Mouse (Mus musculus): ENCODE results near the gene Wdr47. TPM values are rescaled to one million over a fixed set of nuclear protein-coding genes. Genes with fewer than 3 reads are reported as not detected.

Gene Wdr47
- polyA plus RNA-seq (2015; fragmentation: Nextera tagmentation; extraction: Ambion mirVana): 135 and 148 TPM in 2 replicates

DNA sequence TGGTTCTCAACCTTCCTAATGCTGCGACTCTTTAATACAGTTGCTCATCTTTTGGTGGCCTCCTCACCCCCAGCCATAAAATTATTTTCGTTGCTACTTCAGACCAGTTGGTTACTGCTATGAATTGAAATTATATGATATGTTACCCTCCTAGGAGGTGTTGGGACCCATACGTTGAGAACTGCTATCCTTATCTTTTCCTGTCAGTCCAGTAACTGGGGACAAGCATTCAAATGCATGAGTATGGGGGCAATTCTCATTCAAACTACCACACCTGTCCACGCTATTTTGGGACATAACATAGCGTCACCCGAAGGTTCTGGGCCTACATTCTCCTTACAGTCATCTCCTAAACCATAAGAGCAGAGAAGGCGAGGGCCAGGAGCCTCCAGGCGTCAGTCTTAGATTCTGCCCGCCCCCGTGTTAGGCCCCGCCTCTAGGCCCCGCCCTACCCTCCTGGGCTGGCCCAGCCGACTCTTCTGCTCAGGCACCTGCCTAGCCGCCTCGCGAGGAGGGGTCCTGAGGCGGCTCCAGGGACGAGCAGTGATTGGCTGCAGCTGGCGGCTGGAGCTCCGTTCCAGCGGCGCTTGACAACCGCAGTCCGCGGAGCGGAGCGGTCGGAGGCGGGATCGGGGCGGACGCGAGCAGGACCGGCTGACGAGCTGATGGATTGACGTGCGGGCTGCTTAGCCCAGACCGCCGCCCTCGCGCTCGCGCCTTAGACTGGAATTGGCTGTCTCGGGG is at the start of gene Wdr47:
Gene Wdr47, plus strand, starts transcription at position 494 of the 744 bp plus-strand sequence.
- Histone ChIP-seq H3K36me3 (ENCODE audit: control insufficient read depth, insufficient read depth) (no peaks in the 10 kb centered on the region), H3K27ac (ENCODE audit: low read length) (peak within 1 kb of the TSS; percentile 95), H3K4me2 (ENCODE audit: low read length) (peak within 1 kb of the TSS; percentile 59), H3K9me3 (ENCODE audit: control insufficient read depth, low read length) (no peaks in the 10 kb centered on the region), H3K9ac (replicated peaks; ENCODE audit: low read depth, low read length) (peak within 1 kb of the TSS; percentile 98), H3K4me3 (replicated peaks; ENCODE audit: low read length) (peak within 1 kb of the TSS; percentile 98), H3K4me1 (replicated peaks; ENCODE audit: control insufficient read depth, insufficient read depth, low read length) (peaks cover 12% of the 10 kb centered on the region), H3K27me3 (replicated peaks; ENCODE audit: control insufficient read depth, insufficient read depth, low read length) (no peaks in the 10 kb centered on the region)
- ATAC-seq: peak; percentile 98
- 5% methylated on average over 44 of the region's 44 CpGs for WGBS

DNA sequence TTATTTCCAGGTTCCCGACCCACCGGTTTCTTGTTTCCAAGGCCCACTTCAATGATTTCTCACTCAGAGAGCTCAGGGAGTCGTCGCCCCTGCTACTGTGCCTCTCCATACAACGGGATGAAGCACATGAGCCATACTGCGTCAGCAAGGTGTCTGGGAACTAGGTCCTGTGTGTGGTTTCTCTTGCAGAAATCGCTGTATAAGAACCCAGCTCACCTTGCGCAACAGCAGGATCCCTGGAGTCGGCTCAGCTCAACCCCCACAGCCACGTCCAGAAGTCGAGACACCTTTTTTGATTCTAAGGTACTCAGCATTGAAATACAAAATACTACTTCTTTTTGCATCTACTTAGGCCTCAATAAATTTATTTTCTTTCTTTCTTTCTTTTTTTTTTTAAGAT is 48.8 kb upstream of the Wdr47 start:
- Histone ChIP-seq H3K27ac (ENCODE audit: low read length) (no peak overlapping the region), H3K4me3 (replicated peaks; ENCODE audit: low read length) (no peak overlapping the region), H3K36me3 (ENCODE audit: control insufficient read depth, insufficient read depth) (no peaks in the 10 kb centered on the region), H3K9me3 (ENCODE audit: control insufficient read depth, low read length) (no peaks in the 10 kb centered on the region), H3K27me3 (replicated peaks; ENCODE audit: control insufficient read depth, insufficient read depth, low read length) (no peaks in the 10 kb centered on the region), H3K4me1 (replicated peaks; ENCODE audit: control insufficient read depth, insufficient read depth, low read length) (peaks cover 2% of the 10 kb centered on the region), H3K4me2 (ENCODE audit: low read length) (no peak overlapping the region), H3K9ac (replicated peaks; ENCODE audit: low read depth, low read length) (no peak overlapping the region)
- whole genome bisulfite sequencing: 82% methylated on average over 11 of the region's 11 CpGs
- no peak for ATAC-seq

DNA sequence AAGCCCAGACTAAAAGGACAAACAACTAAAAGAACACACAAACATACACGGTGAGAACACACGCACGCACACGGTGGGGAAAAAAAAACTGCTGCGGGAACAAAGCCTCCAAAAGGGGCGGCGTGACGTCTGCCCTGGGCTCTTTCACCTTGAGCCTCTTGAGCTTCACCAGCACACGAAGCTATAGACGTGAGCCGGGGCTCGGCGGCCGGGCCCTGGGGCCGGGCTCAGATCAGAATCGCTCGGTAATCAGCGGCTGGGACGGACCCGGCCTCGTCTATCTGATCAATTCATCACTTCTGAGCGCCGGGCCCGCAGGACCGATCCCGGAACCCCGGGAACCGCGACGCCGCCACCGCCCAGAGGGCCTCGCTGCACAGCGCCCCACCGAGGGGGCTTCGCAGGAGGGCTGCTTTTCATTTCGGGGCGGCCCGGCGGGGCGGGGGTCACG is 36.9 kb upstream of the Wdr47 start:
- peak; percentile 78 for ATAC-seq
- Histone ChIP-seq H3K4me3 (replicated peaks; ENCODE audit: low read length) (peak overlapping the region; percentile 81), H3K9me3 (ENCODE audit: control insufficient read depth, low read length) (no peaks in the 10 kb centered on the region), H3K27ac (ENCODE audit: low read length) (peak overlapping the region; percentile 90), H3K4me2 (ENCODE audit: low read length) (peak overlapping the region; percentile 51), H3K9ac (replicated peaks; ENCODE audit: low read depth, low read length) (peak overlapping the region; percentile 96), H3K27me3 (replicated peaks; ENCODE audit: control insufficient read depth, insufficient read depth, low read length) (no peaks in the 10 kb centered on the region), H3K36me3 (ENCODE audit: control insufficient read depth, insufficient read depth) (peaks cover 15% of the 10 kb centered on the region), H3K4me1 (replicated peaks; ENCODE audit: control insufficient read depth, insufficient read depth, low read length) (peaks cover 4% of the 10 kb centered on the region)
- under 1% methylated on average over 42 of the region's 42 CpGs for WGBS

DNA sequence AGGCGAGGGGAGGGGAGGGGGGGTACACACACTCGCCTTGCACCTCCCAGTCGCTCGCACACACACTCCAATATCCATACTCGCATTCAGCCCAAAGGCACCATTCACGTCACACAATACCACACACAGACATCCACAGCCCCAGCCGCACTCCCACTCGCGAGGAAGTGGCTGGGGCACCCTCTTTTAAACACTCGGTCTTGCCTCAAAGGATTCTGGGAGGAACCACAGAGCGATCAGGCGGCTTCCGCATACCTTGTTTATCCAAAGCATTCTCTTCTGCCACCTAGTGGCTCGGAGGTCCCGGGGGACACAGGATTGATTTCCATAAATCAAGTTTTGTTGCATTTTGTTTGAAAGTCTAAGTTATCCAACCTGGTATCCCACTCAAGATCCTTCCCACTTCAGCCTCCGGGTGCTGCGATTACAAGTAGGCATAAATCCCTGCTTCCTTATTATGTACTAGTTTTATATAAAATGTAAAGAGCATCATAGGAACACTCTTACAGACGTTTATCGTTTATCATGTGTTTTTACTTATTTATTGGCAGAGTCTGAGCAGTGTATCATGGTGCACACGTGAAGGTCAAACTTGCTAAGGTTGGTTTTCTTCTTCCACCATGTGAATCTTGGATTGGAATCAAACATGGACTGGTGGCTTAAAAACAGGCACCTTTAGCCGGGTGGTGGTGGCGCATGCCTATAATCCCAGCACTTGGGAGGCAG is 36.3 kb upstream of the Wdr47 start:
- ATAC-seq: peak; percentile 98
- 17% methylated on average over 22 of the region's 22 CpGs for WGBS
- Histone ChIP-seq H3K9me3 (ENCODE audit: control insufficient read depth, low read length) (no peaks in the 10 kb centered on the region), H3K4me1 (replicated peaks; ENCODE audit: control insufficient read depth, insufficient read depth, low read length) (peaks cover 4% of the 10 kb centered on the region), H3K4me2 (ENCODE audit: low read length) (peak overlapping the region; percentile 51), H3K27ac (ENCODE audit: low read length) (peak overlapping the region; percentile 90), H3K27me3 (replicated peaks; ENCODE audit: control insufficient read depth, insufficient read depth, low read length) (no peaks in the 10 kb centered on the region), H3K36me3 (ENCODE audit: control insufficient read depth, insufficient read depth) (peaks cover 15% of the 10 kb centered on the region), H3K9ac (replicated peaks; ENCODE audit: low read depth, low read length) (peak overlapping the region; percentile 96), H3K4me3 (replicated peaks; ENCODE audit: low read length) (peak overlapping the region; percentile 81)

GRCm38 (mm10) chr3:108557888-108558287 is 33.2 kb upstream of the Wdr47 start:
- no peaks in the 10 kb centered on the region for H3K27me3 ChIP-seq (replicated peaks; ENCODE audit: control insufficient read depth, insufficient read depth, low read length)
- no peak overlapping the region for H3K27ac ChIP-seq (ENCODE audit: low read length)
- no peak overlapping the region for H3K9ac ChIP-seq (replicated peaks; ENCODE audit: low read depth, low read length)
- no peak overlapping the region for H3K4me2 ChIP-seq (ENCODE audit: low read length)
- no peaks in the 10 kb centered on the region for H3K9me3 ChIP-seq (ENCODE audit: control insufficient read depth, low read length)
- peaks cover 19% of the 10 kb centered on the region for H3K4me1 ChIP-seq (replicated peaks; ENCODE audit: control insufficient read depth, insufficient read depth, low read length)
- 91% methylated on average over 4 of the region's 4 CpGs for WGBS
- peaks cover 15% of the 10 kb centered on the region for H3K36me3 ChIP-seq (ENCODE audit: control insufficient read depth, insufficient read depth)
- no peak for ATAC-seq
- no peak overlapping the region for H3K4me3 ChIP-seq (replicated peaks; ENCODE audit: low read length)

- peak; percentile 97 for ATAC-seq
- peak within 1 kb of the TSS; percentile 91 for H3K4me3 ChIP-seq (replicated peaks; ENCODE audit: low read length)
- H3K27me3 ChIP-seq (replicated peaks; ENCODE audit: control insufficient read depth, insufficient read depth, low read length): no peaks in the 10 kb centered on the region
- H3K9me3 ChIP-seq (ENCODE audit: control insufficient read depth, low read length): no peaks in the 10 kb centered on the region
- under 1% methylated on average over 45 of the region's 45 CpGs for WGBS
- peak within 1 kb of the TSS; percentile 96 for H3K4me2 ChIP-seq (ENCODE audit: low read length)
- peaks cover 21% of the 10 kb centered on the region for H3K4me1 ChIP-seq (replicated peaks; ENCODE audit: control insufficient read depth, insufficient read depth, low read length)
- peak within 1 kb of the TSS; percentile 90 for H3K9ac ChIP-seq (replicated peaks; ENCODE audit: low read depth, low read length)
- H3K27ac ChIP-seq (ENCODE audit: low read length): peak within 1 kb of the TSS; percentile 96
- peaks cover 10% of the 10 kb centered on the region for H3K36me3 ChIP-seq (ENCODE audit: control insufficient read depth, insufficient read depth)
Observed at GRCm38 (mm10) chr3:108562133-108562730, 28.8 kb upstream of the Wdr47 start, which contains the start of gene Tmem167b. Tmem167b (minus strand) TSS chr3:108562466.

DNA sequence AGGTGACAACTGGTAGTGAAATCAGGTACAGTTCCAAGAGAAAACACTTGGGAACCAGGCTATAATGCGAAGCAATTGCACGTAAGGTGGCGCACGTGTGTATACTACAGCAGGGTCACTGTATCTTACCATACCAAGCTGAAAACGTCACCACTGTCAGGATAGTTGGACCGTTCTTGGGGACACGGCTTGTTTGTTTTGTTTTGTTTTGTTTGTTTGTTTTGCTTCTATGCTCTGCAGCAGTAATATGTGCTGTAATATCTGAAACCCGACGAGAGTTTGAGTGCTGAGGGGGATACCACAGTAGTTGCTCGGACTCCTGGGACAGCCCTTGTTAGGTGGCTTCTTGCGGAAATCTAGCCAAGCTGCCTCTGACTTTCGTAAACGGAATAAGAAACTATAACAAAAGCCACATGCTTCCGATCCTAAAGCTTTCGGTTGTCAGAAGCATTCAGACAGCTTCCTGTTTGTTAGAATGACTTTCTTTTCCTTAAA is 28.3 kb upstream of the Wdr47 start:
- peak overlapping the region; percentile 91 for H3K4me3 ChIP-seq (replicated peaks; ENCODE audit: low read length)
- 6% methylated on average over 15 of the region's 15 CpGs for WGBS
- H3K9me3 ChIP-seq (ENCODE audit: control insufficient read depth, low read length): no peaks in the 10 kb centered on the region
- H3K4me2 ChIP-seq (ENCODE audit: low read length): peak overlapping the region; percentile 96
- peak overlapping the region; percentile 96 for H3K27ac ChIP-seq (ENCODE audit: low read length)
- H3K9ac ChIP-seq (replicated peaks; ENCODE audit: low read depth, low read length): peak overlapping the region; percentile 60
- peaks cover 21% of the 10 kb centered on the region for H3K4me1 ChIP-seq (replicated peaks; ENCODE audit: control insufficient read depth, insufficient read depth, low read length)
- no peaks in the 10 kb centered on the region for H3K27me3 ChIP-seq (replicated peaks; ENCODE audit: control insufficient read depth, insufficient read depth, low read length)
- ATAC-seq: peak; percentile 60
- H3K36me3 ChIP-seq (ENCODE audit: control insufficient read depth, insufficient read depth): peaks cover 8% of the 10 kb centered on the region

- peaks cover 4% of the 10 kb centered on the region for H3K36me3 ChIP-seq (ENCODE audit: control insufficient read depth, insufficient read depth)
- peaks cover 21% of the 10 kb centered on the region for H3K4me1 ChIP-seq (replicated peaks; ENCODE audit: control insufficient read depth, insufficient read depth, low read length)
- H3K4me3 ChIP-seq (replicated peaks; ENCODE audit: low read length): peak overlapping the region; percentile 91
- no peaks in the 10 kb centered on the region for H3K9me3 ChIP-seq (ENCODE audit: control insufficient read depth, low read length)
- peak overlapping the region; percentile 60 for H3K9ac ChIP-seq (replicated peaks; ENCODE audit: low read depth, low read length)
- ATAC-seq: peak; percentile 19
- WGBS: 8% methylated on average over 4 of the region's 4 CpGs
- no peaks in the 10 kb centered on the region for H3K27me3 ChIP-seq (replicated peaks; ENCODE audit: control insufficient read depth, insufficient read depth, low read length)
- peak overlapping the region; percentile 96 for H3K27ac ChIP-seq (ENCODE audit: low read length)
- peak overlapping the region; percentile 96 for H3K4me2 ChIP-seq (ENCODE audit: low read length)
Observed at GRCm38 (mm10) chr3:108563309-108563708, 27.8 kb upstream of the Wdr47 start.

Data from forebrain, embryonic 16.5 days (tissue).